Mouse (Mus musculus): ENCODE measurements around the gene Plcg2.

GRCm38 (mm10) chr8:117471655-117472054 lies 26.4 kb upstream of the Plcg2 start:
- TF ChIP-seq POLR2A (IDR thresholded peaks at IDR 0.05; ENCODE audit: borderline replicate concordance, low read depth, low read length), result no peak
- no peak for TF ChIP-seq CTCF (IDR thresholded peaks at IDR 0.05; ENCODE audit: low read depth, low read length)
